Mouse (Mus musculus): Measurements from ENCODE around the gene Ryr2.
"Not testable (repeated sequence)": the region's sequence is repeated elsewhere in the genome, so short reads cannot be mapped to it uniquely, and the experiment has no call there.

Ryr2 gene

DNA sequence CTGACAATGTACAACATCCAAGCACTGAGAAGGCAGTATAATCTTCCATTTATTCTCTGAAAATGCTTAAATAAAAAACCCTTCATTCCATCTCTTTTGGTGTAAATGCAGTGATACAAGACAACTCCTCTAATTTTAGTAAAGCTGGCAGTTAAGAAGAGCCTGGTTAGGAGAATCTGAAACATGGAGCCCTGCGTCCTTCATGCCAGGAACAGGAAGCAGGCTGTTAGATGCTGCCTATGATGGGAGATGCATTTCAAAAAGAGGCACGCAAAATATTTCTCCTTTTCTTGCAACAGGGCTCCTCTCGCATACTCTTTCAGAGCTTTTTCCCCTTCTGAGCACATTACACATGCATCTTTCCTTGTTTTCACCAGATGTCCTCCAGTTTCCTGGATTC is 215.6 kb downstream of the Ryr2 start:
- DNase-seq (ENCODE audit: low read depth in 1 of 2, low spot score in 2 of 2) = no peak

DNA sequence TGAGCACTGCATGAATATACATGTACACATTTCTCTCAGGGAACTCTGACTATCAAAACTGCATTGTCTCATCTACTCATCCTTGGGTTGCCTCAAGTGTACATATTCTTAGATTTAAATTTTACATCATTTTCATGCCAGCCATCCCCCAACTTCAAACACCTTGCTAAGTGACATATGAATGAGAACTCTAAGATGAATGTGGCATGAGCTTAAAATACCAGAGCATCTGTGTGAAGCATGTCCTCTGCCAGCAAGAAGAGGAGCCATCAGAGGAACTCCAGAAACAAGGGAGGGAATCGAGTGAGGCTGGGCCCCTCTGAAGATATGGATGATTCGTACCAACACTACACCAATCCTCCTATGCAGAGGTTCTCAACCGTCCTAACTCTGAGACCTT is 222.6 kb downstream of the Ryr2 start:
- no peak for DNase-seq (ENCODE audit: low read depth in 1 of 2, low spot score in 2 of 2)

GRCm38 (mm10) chr13:11882359-11882758 is 224.4 kb downstream of the Ryr2 start:
- no peak for DNase-seq (ENCODE audit: low read depth in 1 of 2, low spot score in 2 of 2)

GRCm38 (mm10) chr13:11880503-11881227 is 226.1 kb downstream of the Ryr2 start:
- DNase-seq (ENCODE audit: low read depth in 1 of 2, low spot score in 2 of 2) = no peak

DNA sequence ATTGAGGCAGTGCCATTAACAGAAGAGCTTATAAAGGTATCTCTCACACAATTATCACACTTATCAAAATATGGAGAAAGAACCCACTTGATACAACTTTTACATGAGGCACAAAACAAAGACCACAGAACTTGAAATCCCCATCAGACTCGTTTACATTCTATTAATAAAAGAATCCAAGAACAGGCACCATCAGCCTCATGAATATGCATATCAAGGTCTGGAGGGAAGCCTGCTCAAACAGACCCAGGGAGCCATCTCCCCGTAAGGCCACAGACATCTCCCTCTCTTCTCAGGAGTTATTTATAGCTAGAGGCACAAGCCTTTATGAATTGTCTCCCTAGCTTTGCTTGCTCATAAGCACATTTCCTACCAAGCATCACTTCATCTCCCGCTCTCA is 227.7 kb downstream of the Ryr2 start:
- DNase-seq (ENCODE audit: low read depth in 1 of 2, low spot score in 2 of 2) = no peak

GRCm38 (mm10) chr13:11874852-11875251 is 231.9 kb downstream of the Ryr2 start:
- no peak for DNase-seq (ENCODE audit: low read depth in 1 of 2, low spot score in 2 of 2)

- DNase-seq (ENCODE audit: low read depth in 1 of 2, low spot score in 2 of 2) = no peak
These were observed 236.8 kb downstream of the Ryr2 start for GRCm38 (mm10) chr13:11869971-11870370.

DNA sequence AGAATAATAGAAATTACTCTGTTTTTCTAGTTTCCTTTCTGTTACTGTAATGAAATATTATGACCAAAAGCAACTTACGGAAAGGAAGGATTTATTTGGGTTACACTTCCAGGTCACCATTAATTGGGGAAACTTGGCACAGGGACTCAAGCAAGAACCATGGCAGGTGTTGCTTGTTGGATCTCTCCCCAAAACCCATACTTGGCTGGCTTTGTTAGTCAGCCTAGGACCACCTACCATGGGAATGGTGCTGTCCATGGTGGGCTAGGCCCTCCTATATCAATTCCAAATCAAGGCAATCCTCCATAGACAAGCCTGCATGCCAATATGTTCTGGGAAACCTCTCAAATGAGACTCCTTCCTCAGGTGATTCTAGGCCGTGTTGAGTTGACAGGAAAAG is 237.3 kb downstream of the Ryr2 start:
- DNase-seq (ENCODE audit: low read depth in 1 of 2, low spot score in 2 of 2) = no peak

DNA sequence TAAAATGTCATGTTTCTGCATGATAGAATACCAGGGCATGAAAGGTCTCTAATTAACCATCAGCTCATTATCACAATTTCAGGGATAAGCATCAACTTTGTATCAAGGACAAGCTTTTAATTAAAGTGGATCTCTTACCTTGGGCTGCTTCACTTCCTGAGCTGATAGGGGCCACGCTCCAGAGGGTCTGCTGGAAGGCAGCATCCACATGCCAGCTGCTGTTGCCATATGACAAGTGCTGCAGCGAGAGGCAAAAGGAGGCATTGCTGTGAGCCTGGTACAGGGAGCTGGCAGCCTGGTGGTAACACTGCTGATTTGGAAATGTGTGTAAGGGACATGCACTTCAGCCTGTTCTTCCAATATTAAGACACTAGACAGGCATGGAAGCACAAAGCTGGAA is 237.8 kb downstream of the Ryr2 start:
- DNase-seq (ENCODE audit: low read depth in 1 of 2, low spot score in 2 of 2) = no peak

DNA sequence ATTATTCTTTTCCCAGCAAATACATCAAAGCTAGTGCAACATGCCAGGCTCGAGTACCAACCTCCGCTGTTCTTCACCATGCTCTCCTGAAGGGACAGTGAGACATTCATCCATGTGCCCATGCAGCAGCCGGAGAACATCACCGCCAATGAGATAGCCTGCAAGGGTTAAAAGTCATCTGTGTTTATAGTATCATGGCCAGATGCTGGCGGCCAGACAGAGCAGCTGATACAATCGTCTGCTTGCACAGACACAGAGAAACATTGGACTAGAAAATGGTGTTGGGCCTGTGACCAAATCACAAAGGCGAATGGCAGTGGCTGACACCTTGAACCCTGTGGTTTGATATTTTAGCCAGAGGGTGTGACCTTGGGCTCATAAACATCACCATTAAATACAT is 238.7 kb downstream of the Ryr2 start:
- DNase-seq (ENCODE audit: low read depth in 1 of 2, low spot score in 2 of 2) = no peak

GRCm38 (mm10) chr13:11865261-11865660 is 241.5 kb downstream of the Ryr2 start:
- DNase-seq (ENCODE audit: low read depth in 1 of 2, low spot score in 2 of 2) = no peak

GRCm38 (mm10) chr13:11851691-11852090 is 255.1 kb downstream of the Ryr2 start:
- no peak for DNase-seq (ENCODE audit: low read depth in 1 of 2, low spot score in 2 of 2)

- DNase-seq (ENCODE audit: low read depth in 1 of 2, low spot score in 2 of 2) = no peak
These were observed 262.9 kb downstream of the Ryr2 start for GRCm38 (mm10) chr13:11843889-11844288.

DNA sequence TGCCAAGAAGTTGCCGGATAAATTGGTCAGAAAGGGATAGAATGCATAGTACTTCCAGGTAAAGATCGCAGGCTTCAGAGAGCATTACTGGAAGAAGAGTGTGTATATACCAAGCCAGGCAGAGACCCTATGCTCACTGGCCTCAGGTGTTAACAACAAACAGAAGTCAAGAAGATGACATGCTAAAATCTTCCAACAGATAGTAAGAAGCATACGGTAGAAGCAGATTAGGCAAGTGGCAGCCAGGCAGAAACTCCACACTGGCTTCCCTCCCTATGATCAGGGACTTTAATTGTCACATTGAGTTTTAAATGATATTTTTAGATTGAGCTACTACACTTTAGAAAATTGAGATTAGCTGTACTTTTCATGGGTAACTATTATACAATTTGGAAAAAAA is 268.9 kb downstream of the Ryr2 start:
- DNase-seq (ENCODE audit: low read depth in 1 of 2, low spot score in 2 of 2) = no peak

DNA sequence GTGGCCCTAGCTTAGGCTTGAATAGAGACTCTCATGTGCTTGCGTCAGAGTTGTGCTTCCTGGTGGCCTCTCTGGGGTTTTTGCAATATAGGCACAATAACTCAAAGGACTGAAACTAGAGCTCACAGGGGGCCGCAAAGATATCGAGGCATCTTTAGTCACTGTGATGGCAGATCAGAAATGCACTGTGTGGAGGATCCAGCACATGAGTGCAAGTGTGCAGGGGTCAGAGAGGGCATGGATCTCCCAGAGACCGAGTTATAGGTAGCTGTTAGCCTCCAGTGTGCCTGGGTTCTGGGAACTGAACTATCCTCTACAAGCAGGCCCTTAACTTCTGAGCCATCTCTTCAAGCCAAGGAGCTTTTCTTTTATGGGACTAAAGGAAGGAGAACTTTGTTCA is 269.6 kb downstream of the Ryr2 start:
- no peak for DNase-seq (ENCODE audit: low read depth in 1 of 2, low spot score in 2 of 2)

DNA sequence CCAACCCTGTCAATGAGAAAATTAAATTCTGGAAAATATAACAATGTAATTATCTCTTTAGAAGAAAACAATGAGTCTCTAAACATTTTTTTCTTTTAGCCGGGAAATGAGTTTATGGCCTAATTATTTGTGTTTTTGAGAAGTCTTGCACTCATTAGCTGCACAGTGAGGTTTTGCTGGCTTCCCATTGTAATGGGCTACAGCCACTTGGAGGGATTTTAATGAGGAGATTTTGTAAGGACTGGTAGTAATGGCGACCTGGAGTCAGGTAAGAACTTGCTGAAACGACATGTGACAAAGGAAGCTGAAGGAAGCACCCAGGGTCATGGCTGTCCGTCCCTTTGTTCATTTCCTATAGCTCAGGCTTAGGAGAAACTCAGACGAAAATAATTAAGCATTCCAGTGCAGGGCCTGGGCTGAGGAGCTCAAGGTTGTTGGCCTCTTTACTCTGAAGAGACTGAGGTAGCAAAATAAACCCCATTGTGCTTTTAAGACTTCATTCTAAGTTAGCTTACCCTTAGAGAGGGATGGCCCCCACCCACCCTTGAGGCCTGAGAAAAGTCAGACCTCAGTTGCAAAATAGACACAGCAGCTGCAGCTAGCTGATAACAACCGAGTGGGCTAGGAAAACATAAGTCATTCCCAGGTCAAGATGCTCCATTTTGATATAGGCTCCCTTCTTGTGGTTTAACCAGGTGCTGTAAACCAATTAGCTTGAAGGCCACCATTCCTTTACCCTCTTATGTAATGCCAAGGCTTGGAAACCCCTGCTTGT is 270.3 kb downstream of the Ryr2 start:
- no peak for DNase-seq (ENCODE audit: low read depth in 1 of 2, low spot score in 2 of 2)

DNA sequence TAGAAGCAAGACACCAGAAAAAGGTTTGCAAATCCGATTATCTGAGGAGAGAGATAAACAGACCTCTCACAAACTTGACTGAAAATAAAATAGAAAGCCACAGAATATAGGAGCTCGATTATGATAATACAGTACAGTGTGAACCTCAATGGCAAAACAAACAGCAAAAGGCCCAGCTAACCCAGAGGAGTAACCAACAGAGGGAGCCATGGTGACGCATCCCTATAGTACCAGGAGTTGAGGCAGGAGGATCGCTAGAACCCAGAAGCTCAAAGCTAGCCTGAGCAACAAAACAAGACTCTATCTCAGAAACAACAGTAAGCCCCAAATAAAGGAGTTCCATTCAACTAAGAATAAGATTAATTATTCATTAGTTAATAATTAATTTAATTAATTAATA is 275.5 kb downstream of the Ryr2 start:
- DNase-seq (ENCODE audit: low read depth in 1 of 2, low spot score in 2 of 2) = no peak

- no peak for DNase-seq (ENCODE audit: low read depth in 1 of 2, low spot score in 2 of 2)
These were observed 281.1 kb downstream of the Ryr2 start for GRCm38 (mm10) chr13:11825563-11826226.

DNA sequence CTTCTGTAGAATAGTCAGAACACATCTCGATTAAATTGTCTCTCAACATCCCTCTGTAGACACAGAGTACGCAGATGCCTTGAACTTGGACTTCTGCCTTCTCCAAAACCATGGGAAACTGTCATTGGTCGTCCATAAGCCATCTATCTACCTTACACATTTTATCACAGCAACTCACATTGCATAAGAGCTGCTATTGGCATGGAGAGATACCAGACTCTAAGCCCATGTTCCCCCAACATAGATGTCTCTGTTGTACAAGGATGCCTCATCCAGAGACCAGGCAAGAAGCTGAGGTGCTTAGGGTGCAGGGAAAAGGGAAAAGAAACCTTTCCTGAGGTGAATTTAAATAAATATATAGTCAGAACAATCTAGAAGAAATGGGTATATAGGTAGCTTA is 288.0 kb downstream of the Ryr2 start:
- no peak for DNase-seq (ENCODE audit: low read depth in 1 of 2, low spot score in 2 of 2)

- not testable (repeated sequence) for DNase-seq (ENCODE audit: low read depth in 1 of 2, low spot score in 2 of 2)
These were observed 297.4 kb downstream of the Ryr2 start for GRCm38 (mm10) chr13:11809365-11809764.

DNA sequence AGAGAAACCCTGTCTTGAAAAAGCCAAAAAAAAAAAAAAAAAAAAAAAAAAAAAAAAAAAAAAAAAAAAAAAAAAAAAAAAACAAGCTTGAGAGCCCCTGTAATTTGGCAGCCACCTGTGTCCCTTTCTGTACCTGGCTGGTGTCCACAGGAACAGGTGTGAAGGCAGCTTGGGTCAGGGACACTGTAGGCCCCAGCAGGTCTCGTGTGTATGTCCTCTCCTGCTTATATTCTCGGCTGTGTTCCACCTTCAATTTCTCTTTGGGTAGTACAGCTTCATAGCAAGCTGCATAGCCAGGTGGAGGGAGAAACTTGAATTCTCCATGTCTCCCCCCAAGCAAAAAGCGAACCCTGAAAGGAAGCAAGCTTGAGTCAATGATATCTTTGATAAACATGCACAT is 314.2 kb downstream of the Ryr2 start:
- DNase-seq (ENCODE audit: low read depth in 1 of 2, low spot score in 2 of 2) = no peak

GRCm38 (mm10) chr13:11790536-11790935 is 316.2 kb downstream of the Ryr2 start:
- DNase-seq (ENCODE audit: low read depth in 1 of 2, low spot score in 2 of 2) = no peak
